Mouse (Mus musculus): Measurements from ENCODE around the gene Gm438. TPM values are rescaled to one million over a fixed set of nuclear protein-coding genes. Genes with fewer than 3 reads are reported as not detected.

Gene Gm438
- total RNA-seq (2023), result not detected in 4 replicates

DNA sequence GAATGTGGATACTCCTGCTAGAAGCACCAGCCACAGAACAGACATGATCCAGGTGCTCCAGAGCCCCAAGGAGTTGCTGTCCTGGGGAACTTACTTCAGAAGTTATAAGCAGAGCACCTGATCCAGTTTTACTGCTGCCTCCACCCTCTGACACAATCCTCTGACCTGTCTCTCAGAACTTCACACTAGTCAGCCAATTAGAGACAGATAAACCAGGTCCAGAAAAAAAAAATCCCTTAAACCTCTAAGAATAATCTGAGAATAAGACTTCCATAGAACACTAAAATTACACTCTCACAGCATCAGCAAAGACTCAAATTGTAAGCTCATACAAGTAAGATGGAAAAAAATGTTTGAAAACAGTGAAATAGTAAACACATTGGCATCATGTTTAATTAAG is at the start of gene Gm438:
TSS of gene Gm438 (minus strand) at position 101 of the 400 bp plus-strand sequence.

Other genes with a start within 250 kb of the Gm438 start
- not detected in 4 replicates for gene Gm13124, start 221.4 kb downstream of the Gm438 start, total RNA-seq (2023)
- gene Aadacl4, start 172.9 kb downstream of the Gm438 start, total RNA-seq (2023), result not detected in 4 replicates
- not detected in 4 replicates for gene Gm436, start 100.2 kb downstream of the Gm438 start, total RNA-seq (2023)
- gene Gm13178, start 65.2 kb downstream of the Gm438 start, total RNA-seq (2023), result not detected in 4 replicates
- gene Dhrs3, start 106.2 kb upstream of the Gm438 start, total RNA-seq (2023), result 4.0 to 8.0 TPM (median 6.3 TPM) in 4 replicates